Mouse (Mus musculus): Measurements from ENCODE around the gene Smyd2. TPM values are rescaled to one million over a fixed set of nuclear protein-coding genes. Genes with fewer than 3 reads are reported as not detected.

The Smyd2 gene
- total and polyA plus RNA-seq, 3 experiments = 79.9 to 119 (median 84.7) TPM

DNA sequence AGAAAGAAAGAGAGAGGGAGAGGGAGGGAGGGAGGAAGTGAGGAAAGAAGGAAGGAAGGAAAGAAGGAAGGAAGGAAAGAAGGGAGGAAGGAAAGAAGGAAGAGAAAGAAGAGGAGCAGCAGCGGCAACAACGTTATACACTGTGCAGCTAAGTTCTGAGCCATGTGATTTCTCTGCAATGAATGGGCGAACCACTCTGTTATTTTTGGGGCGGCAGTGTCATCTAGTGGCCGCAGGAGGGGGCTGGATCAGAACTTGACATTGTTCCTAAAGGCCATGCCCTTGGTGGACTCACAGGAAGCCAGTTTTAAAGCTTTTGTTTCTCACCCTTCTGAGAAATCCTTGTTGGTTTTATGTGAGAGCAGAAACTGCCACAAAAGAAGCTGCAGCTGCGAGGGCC, 5.5 kb upstream of the Smyd2 start:
- Histone ChIP-seq H3K4me3 (replicated peaks in 1 of 3; ENCODE audit: low read depth in 2 of 3, low read length in 2 of 3, poor library complexity in 1 of 3) (no peak overlapping the region), H3K9me3 (replicated peaks; ENCODE audit: low read length) (no peaks in the 10 kb centered on the region), H3K9ac (ENCODE audit: insufficient read depth, low read depth) (no peak overlapping the region), H3K4me2 (ENCODE audit: insufficient read depth, low read depth, poor library complexity, severe bottlenecking) (no peak overlapping the region), H3K36me3 (replicated peaks in 1 of 2; ENCODE audit: control insufficient read depth in 1 of 2, insufficient read depth in 1 of 2, low read length in 1 of 2) (no peaks in the 10 kb centered on the region), H3K27ac (ENCODE audit: insufficient read depth, low read depth) (no peak overlapping the region), H3K27me3 (replicated peaks) (no peaks in the 10 kb centered on the region), H3K79me2 (replicated peaks; ENCODE audit: control insufficient read depth, extremely low read depth, insufficient read depth, poor library complexity, severe bottlenecking) (no peaks in the 10 kb centered on the region; the same call in 1 of the 2 replicates), H3K4me1 (ENCODE audit: control insufficient read depth in 1 of 2, insufficient read depth in 2 of 2) (peaks cover 0 to 3% of the 10 kb centered on the region in 2 experiments; a peak in 1 of 4 replicates)
- peak; percentile 19 for TF ChIP-seq USF1 (IDR thresholded peaks at IDR 0.05; ENCODE audit: low read depth, low read length)
- TF ChIP-seq TBP (conservative IDR thresholded peaks at IDR 0.05; ENCODE audit: low read depth, low read length) = no peak
- no peak for TF ChIP-seq USF2 (conservative IDR thresholded peaks at IDR 0.05; ENCODE audit: low read depth, low read length)
- TF ChIP-seq ZC3H11A (IDR thresholded peaks at IDR 0.05; ENCODE audit: low read depth, low read length) = no peak
- 0 out of 2 replicates have a peak, but pooled peaks have one; percentile 43 for TF ChIP-seq MAX (IDR thresholded peaks at IDR 0.05; ENCODE audit: low read length)
- TF ChIP-seq MYC (IDR thresholded peaks at IDR 0.05; ENCODE audit: low read depth, low read length) = peak; percentile 72; the same call in 1 of the 2 replicates
- no peak for TF ChIP-seq ZKSCAN1 (IDR thresholded peaks at IDR 0.05; ENCODE audit: borderline replicate concordance, low read depth, low read length)
- TF ChIP-seq IRF4 (IDR thresholded peaks at IDR 0.05; ENCODE audit: low read depth, low read length) = no peak
- TF ChIP-seq CHD1 (IDR thresholded peaks at IDR 0.05; ENCODE audit: low read depth, low read length) = no peak
- TF ChIP-seq RAD21 (IDR thresholded peaks at IDR 0.05; ENCODE audit: low read depth, low read length) = peak; percentile 89
- no peak for TF ChIP-seq EP300 (IDR thresholded peaks at IDR 0.05; ENCODE audit: low read length)
- no peak for TF ChIP-seq ETS1 (conservative IDR thresholded peaks at IDR 0.05; ENCODE audit: low read depth, low read length)
- TF ChIP-seq ZMIZ1 (IDR thresholded peaks at IDR 0.05; ENCODE audit: low read depth, low read length) = no peak
- no peak for TF ChIP-seq MAFK (IDR thresholded peaks at IDR 0.05; ENCODE audit: insufficient replicate concordance, low read length)
- no peak for TF ChIP-seq POLR2A (IDR thresholded peaks at IDR 0.05; ENCODE audit: low read depth, low read length)
- TF ChIP-seq KAT2A (IDR thresholded peaks at IDR 0.05; ENCODE audit: insufficient replicate concordance, low read length) = no peak
- TF ChIP-seq ZNF384 (IDR thresholded peaks at IDR 0.05; ENCODE audit: low read depth, low read length) = no peak
- no peak for TF ChIP-seq E2F4 (IDR thresholded peaks at IDR 0.05; ENCODE audit: insufficient replicate concordance, low read depth, low read length)
- no peak for TF ChIP-seq NRF1 (IDR thresholded peaks at IDR 0.05; ENCODE audit: low read depth, low read length)
- no peak for TF ChIP-seq CHD2 (IDR thresholded peaks at IDR 0.05; ENCODE audit: low read length)
- TF ChIP-seq POLR2AphosphoS2 (IDR thresholded peaks at IDR 0.05; ENCODE audit: low read depth, low read length) = no peak
- TF ChIP-seq PAX5 (IDR thresholded peaks at IDR 0.05; ENCODE audit: low read length) = no peak
- no peak for TF ChIP-seq HCFC1 (IDR thresholded peaks at IDR 0.05; ENCODE audit: low read depth, low read length)
- no peak for TF ChIP-seq ELF1 (IDR thresholded peaks at IDR 0.05; ENCODE audit: low read depth, low read length)
- TF ChIP-seq JUND (conservative IDR thresholded peaks at IDR 0.05; ENCODE audit: low read depth, low read length) = no peak
- TF ChIP-seq NELFE (IDR thresholded peaks at IDR 0.05; ENCODE audit: low read depth, low read length) = peak; percentile 25; the same call in 1 of the 2 replicates
- TF ChIP-seq SMC3 (IDR thresholded peaks at IDR 0.05; ENCODE audit: low read depth, low read length) = peak; percentile 84
- TF ChIP-seq CTCF (conservative IDR thresholded peaks at IDR 0.05 in 1 of 2, IDR thresholded peaks at IDR 0.05 in 1 of 2; ENCODE audit: low read depth in 2 of 2, low read length in 2 of 2) = peak; percentile 34 to 92; a peak in 3 of 4 replicates
- TF ChIP-seq TCF12 (IDR thresholded peaks at IDR 0.05; ENCODE audit: low read depth, low read length) = no peak
- TF ChIP-seq GABPA (IDR thresholded peaks at IDR 0.05; ENCODE audit: insufficient replicate concordance, low read depth, low read length) = no peak
- TF ChIP-seq MAZ (IDR thresholded peaks at IDR 0.05; ENCODE audit: low read depth, low read length) = no peak
- TF ChIP-seq MXI1 (IDR thresholded peaks at IDR 0.05; ENCODE audit: low read depth, low read length) = 0 out of 2 replicates have a peak, but pooled peaks have one; percentile 38
- no peak for TF ChIP-seq BHLHE40 (IDR thresholded peaks at IDR 0.05; ENCODE audit: low read depth, low read length)
- TF ChIP-seq MEF2A (IDR thresholded peaks at IDR 0.05; ENCODE audit: borderline replicate concordance, low read depth, low read length) = no peak
- no peak for TF ChIP-seq SIN3A (IDR thresholded peaks at IDR 0.05; ENCODE audit: low read length)
- no peak for TF ChIP-seq RCOR1 (conservative IDR thresholded peaks at IDR 0.05; ENCODE audit: low read depth, low read length)
- DNase-seq (ENCODE audit: extremely low read depth) = peak; percentile 62
- dilution Hi-C loops (cut with MboI; ENCODE audit: extremely low pct_ligation_motif_present, extremely low pct_unique_long_range_greater_than_20kb, low sequenced_read_pairs) = no loop called here
- in situ Hi-C loops (cut with MboI; ENCODE audit: low pct_ligation_motif_present, low pct_unique_long_range_greater_than_20kb, low sequenced_read_pairs) = no loop called here
